In the genomic region with DNA sequence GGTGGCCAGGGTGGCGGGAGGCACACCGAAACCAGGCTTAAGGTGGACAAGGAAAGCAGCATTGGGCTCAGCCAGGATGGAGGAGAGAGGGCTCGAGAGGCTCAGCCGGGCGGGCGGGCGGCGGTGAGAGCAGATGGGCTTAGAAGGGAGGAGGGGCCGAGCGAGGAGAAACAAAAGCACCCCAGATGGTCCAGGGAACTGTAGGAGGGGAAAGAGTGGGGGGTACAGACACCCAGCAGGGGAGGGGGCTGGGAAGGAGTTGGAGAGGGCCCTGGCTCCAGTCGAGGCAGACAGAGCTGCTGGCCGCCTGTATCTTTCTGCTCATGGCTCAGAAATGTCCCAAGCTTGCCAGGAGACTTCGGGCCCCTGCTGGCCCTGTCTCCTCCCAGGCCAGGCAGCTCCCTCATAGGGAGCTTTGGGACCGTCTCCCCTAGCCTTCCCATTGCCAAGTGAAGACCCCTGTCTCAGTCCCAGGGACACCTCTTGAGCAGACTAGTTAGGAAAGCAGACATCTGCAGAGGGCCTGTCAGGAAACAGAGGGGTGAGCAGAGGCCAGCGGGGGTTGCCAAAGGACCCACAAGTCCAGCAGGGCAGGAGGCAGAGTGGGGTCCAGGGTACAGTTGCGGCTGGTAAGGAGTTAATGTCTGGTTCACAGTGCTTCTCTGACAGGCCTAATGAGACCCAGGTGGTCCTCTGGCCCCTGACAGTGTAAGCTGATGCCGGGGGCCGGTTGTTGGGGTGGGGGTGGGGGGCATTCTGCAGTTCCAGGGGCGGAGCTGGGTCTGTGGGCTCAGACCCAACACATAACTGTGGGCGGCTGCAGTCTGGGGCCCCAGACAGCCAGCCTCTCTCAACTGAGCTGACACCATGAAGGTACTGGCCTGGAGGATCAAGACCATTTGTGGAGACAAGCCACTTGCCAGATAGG, we compare ENCODE assay signal across 8 mouse cellular contexts. TPM values are rescaled to one million over a fixed set of nuclear protein-coding genes. Genes with fewer than 3 reads are reported as not detected.
DNase-seq lines count a peak whose midpoint lies in the region; ATAC-seq and TF ChIP-seq lines count a peak whose summit lies in the region.

A gene (plus strand): TSS at position 819 of the 928 bp plus-strand sequence.

- TF ChIP-seq CTCF in thymus, adult 2 months (IDR thresholded peaks at IDR 0.05; ENCODE audit: borderline replicate concordance, control insufficient read depth, extremely low read depth, insufficient read depth, low read length, poor library complexity) = no peak
- no peak for TF ChIP-seq CTCF in testis, adult 2 months (IDR thresholded peaks at IDR 0.05; ENCODE audit: control insufficient read depth, insufficient read depth, insufficient replicate concordance, low read depth, low read length)

- H3K36me3 ChIP-seq in thymus, adult 2 months (ENCODE audit: control insufficient read depth, insufficient read depth, low read length) = no peaks in the 10 kb centered on the region; the same call in none of the 2 replicates
- peaks cover 23% of the 10 kb centered on the region for H3K36me3 ChIP-seq in embryonic facial prominence, embryonic 15.5 days
- H3K36me3 ChIP-seq in heart, embryonic 15.5 days = peaks cover 19% of the 10 kb centered on the region
- H3K36me3 ChIP-seq in midbrain, embryonic 11.5 days (ENCODE audit: control insufficient read depth, insufficient read depth, low read length) = peaks cover 9% of the 10 kb centered on the region
- H3K36me3 ChIP-seq in testis, adult 2 months (ENCODE audit: control insufficient read depth, insufficient read depth, low read length) = no peaks in the 10 kb centered on the region

- no peak for TF ChIP-seq POLR2A in thymus, adult 2 months (IDR thresholded peaks at IDR 0.05; ENCODE audit: control insufficient read depth, extremely low read depth, insufficient read depth, low read length, poor library complexity)
- TF ChIP-seq POLR2A in testis, adult 2 months (IDR thresholded peaks at IDR 0.05; ENCODE audit: control insufficient read depth, low read depth, low read length) = no peak

- no peak within 1 kb of the TSS for H3K27ac ChIP-seq in thymus, adult 2 months (ENCODE audit: control insufficient read depth, insufficient read depth, low read length)
- peak within 1 kb of the TSS; percentile 97 for H3K27ac ChIP-seq in embryonic facial prominence, embryonic 15.5 days (replicated peaks)
- H3K27ac ChIP-seq in heart, embryonic 15.5 days = peak within 1 kb of the TSS; percentile 83
- H3K27ac ChIP-seq in midbrain, embryonic 11.5 days (ENCODE audit: low read depth, low read length) = peak within 1 kb of the TSS; percentile 93
- peak within 1 kb of the TSS; percentile 68 for H3K27ac ChIP-seq in testis, adult 2 months (ENCODE audit: control insufficient read depth, insufficient read depth, low read depth, low read length)

- H3K9me3 ChIP-seq in embryonic facial prominence, embryonic 15.5 days (replicated peaks) = no peaks in the 10 kb centered on the region
- H3K9me3 ChIP-seq in heart, embryonic 15.5 days (replicated peaks) = no peaks in the 10 kb centered on the region
- H3K9me3 ChIP-seq in midbrain, embryonic 11.5 days (ENCODE audit: control insufficient read depth, low read length) = no peaks in the 10 kb centered on the region

- peaks cover 10% of the 10 kb centered on the region for H3K4me1 ChIP-seq in thymus, adult 2 months (replicated peaks; ENCODE audit: control insufficient read depth, insufficient read depth, low read length)
- peaks cover 72% of the 10 kb centered on the region for H3K4me1 ChIP-seq in embryonic facial prominence, embryonic 15.5 days
- peaks cover 34% of the 10 kb centered on the region for H3K4me1 ChIP-seq in heart, embryonic 15.5 days (replicated peaks)
- H3K4me1 ChIP-seq in midbrain, embryonic 11.5 days (ENCODE audit: control insufficient read depth, insufficient read depth, low read length) = peaks cover 18% of the 10 kb centered on the region
- H3K4me1 ChIP-seq in testis, adult 2 months (ENCODE audit: control insufficient read depth, insufficient read depth, low read length) = peaks cover 12% of the 10 kb centered on the region

- H3K27me3 ChIP-seq in thymus, adult 2 months (ENCODE audit: control insufficient read depth, insufficient read depth, low read length) = no peaks in the 10 kb centered on the region
- H3K27me3 ChIP-seq in embryonic facial prominence, embryonic 15.5 days = no peaks in the 10 kb centered on the region
- H3K27me3 ChIP-seq in heart, embryonic 15.5 days = no peaks in the 10 kb centered on the region
- H3K27me3 ChIP-seq in midbrain, embryonic 11.5 days (ENCODE audit: control insufficient read depth, insufficient read depth, low read length) = no peaks in the 10 kb centered on the region
- H3K27me3 ChIP-seq in testis, adult 2 months (ENCODE audit: control insufficient read depth, insufficient read depth, low read length) = no peaks in the 10 kb centered on the region

- H3K4me3 ChIP-seq in thymus, adult 2 months (ENCODE audit: control insufficient read depth, insufficient read depth, low read length) = no peak within 1 kb of the TSS
- H3K4me3 ChIP-seq in embryonic facial prominence, embryonic 15.5 days (replicated peaks) = peak within 1 kb of the TSS; percentile 45
- H3K4me3 ChIP-seq in heart, embryonic 15.5 days = peak within 1 kb of the TSS; percentile 41
- peak within 1 kb of the TSS; percentile 4; the same call in 1 of the 2 replicates for H3K4me3 ChIP-seq in midbrain, embryonic 11.5 days (ENCODE audit: low read depth, low read length)
- peak within 1 kb of the TSS; percentile 8 for H3K4me3 ChIP-seq in testis, adult 2 months (ENCODE audit: control insufficient read depth, low read depth, low read length)

- 87% methylated on average over 20 of the region's 20 CpGs for WGBS in thymus, adult 2 months
- 9% methylated on average over 20 of the region's 20 CpGs for WGBS in embryonic facial prominence, embryonic 15.5 days
- WGBS in heart, embryonic 15.5 days = 26% methylated on average over 20 of the region's 20 CpGs
- 10% methylated on average over 20 of the region's 20 CpGs for WGBS in midbrain, embryonic 11.5 days

- peak; percentile 88 for ATAC-seq in embryonic facial prominence, embryonic 15.5 days (ENCODE audit: insufficient number of reproducible peaks, low FRiP score, low TSS enrichment, low read depth)
- ATAC-seq in heart, embryonic 15.5 days (replicated peaks; ENCODE audit: insufficient number of reproducible peaks, insufficient read depth, low FRiP score, low read depth) = peak; percentile 76
- peak; percentile 88 for ATAC-seq in midbrain, embryonic 11.5 days (ENCODE audit: low FRiP score)

- DNase-seq in thymus, adult 2 months = no peak
- DNase-seq in thymus, postnatal 0 days (ENCODE audit: low spot score) = no peak
- peak; percentile 68 to 90 for DNase-seq in layer of hippocampus, postnatal 14 days (ENCODE audit: low spot score in 2 of 2)
- peak; percentile 96 for DNase-seq in midbrain, embryonic 11.5 days (ENCODE audit: low spot score, missing footprints)
- DNase-seq in spleen, postnatal 4 days (ENCODE audit: low spot score in 2 of 2) = no peak

- H3K9ac ChIP-seq in embryonic facial prominence, embryonic 15.5 days = peak within 1 kb of the TSS; percentile 35
- peak within 1 kb of the TSS; percentile 36; the same call in 1 of the 2 replicates for H3K9ac ChIP-seq in heart, embryonic 15.5 days
- peak within 1 kb of the TSS; percentile 61 for H3K9ac ChIP-seq in midbrain, embryonic 11.5 days (ENCODE audit: low read length)

- H3K4me2 ChIP-seq in embryonic facial prominence, embryonic 15.5 days (replicated peaks) = peak within 1 kb of the TSS; percentile 60
- peak within 1 kb of the TSS; percentile 51 for H3K4me2 ChIP-seq in heart, embryonic 15.5 days
- H3K4me2 ChIP-seq in midbrain, embryonic 11.5 days = peak within 1 kb of the TSS; percentile 35

RNA-seq across cellular contexts. Expression of the gene that starts here (rescaled TPM):
- 20.0 and 21.9 TPM in 2 replicates for polyA plus RNA-seq in thymus, adult 2 months (2012; rRNA removed)
- polyA plus RNA-seq in thymus, postnatal 0 days (2015; fragmentation: Nextera tagmentation; extraction: Ambion mirVana) = 5.5 and 10.7 TPM in 2 replicates
- polyA plus RNA-seq in embryonic facial prominence, embryonic 15.5 days (2015; fragmentation: Nextera tagmentation; extraction: Ambion mirVana) = 404 and 406 TPM in 2 replicates
- polyA plus RNA-seq in heart, embryonic 15.5 days (2015; fragmentation: Nextera tagmentation; extraction: Ambion mirVana) = 160 and 252 TPM in 2 replicates
- 10 to 100 TPM in 1 of 2 experiments, 1 to 10 TPM in 1; 8.5 to 12.5 TPM for total RNA-seq in layer of hippocampus, postnatal 14 days (2021)
- polyA plus RNA-seq in midbrain, embryonic 11.5 days (2014; fragmentation: Nextera tagmentation; extraction: Ambion mirVana) = 69.8 and 78.9 TPM in 2 replicates
- 24.6 and 29.5 TPM in 2 replicates for polyA plus RNA-seq in testis, adult 2 months (2012; rRNA removed)

Comparison
In these comparisons a context has a peak if more than half of its experiments do, and no peak if none do; other contexts are left out.
1. DNase-seq: peak in layer of hippocampus, postnatal 14 days (2 of 2) and midbrain, embryonic 11.5 days (single experiment); none in thymus, adult 2 months (single experiment), thymus, postnatal 0 days (single experiment) and spleen, postnatal 4 days (0 of 2).
2. Peak in every context shown above with its lines, with median percentiles within 50 percentile points of each other: ATAC-seq, H3K4me2 ChIP-seq and H3K9ac ChIP-seq.